Mouse (Mus musculus): Measurements from ENCODE around the gene Zic5.
A peak's percentile ranks its signal among the peaks of the same experiment; 100 is the strongest.

The Zic5 gene

GRCm38 (mm10) chr14:122464763-122465741, at the start of gene Zic5:
TSS of gene Zic5 (minus strand) at chr14:122465677.
- peak; percentile 93 for DNase-seq (ENCODE audit: low read depth, low spot score)

GRCm38 (mm10) chr14:122513511-122514036, 48.1 kb upstream of the Zic5 start:
- no peak for DNase-seq (ENCODE audit: low read depth, low spot score)

- DNase-seq (ENCODE audit: low read depth, low spot score): no peak
Measured at GRCm38 (mm10) chr14:122511519-122511918, 46.0 kb upstream of the Zic5 start.

GRCm38 (mm10) chr14:122509058-122509457, 43.6 kb upstream of the Zic5 start:
- peak; percentile 54 for DNase-seq (ENCODE audit: low read depth, low spot score)

- no peak for DNase-seq (ENCODE audit: low read depth, low spot score)
Measured at GRCm38 (mm10) chr14:122492015-122492414, 26.5 kb upstream of the Zic5 start.

- DNase-seq (ENCODE audit: low read depth, low spot score): no peak
Measured at GRCm38 (mm10) chr14:122491521-122491920, 26.0 kb upstream of the Zic5 start.

- DNase-seq (ENCODE audit: low read depth, low spot score): peak; percentile 54
Measured at GRCm38 (mm10) chr14:122490441-122491328, 25.2 kb upstream of the Zic5 start, which contains the start of gene Gm10837. TSS of gene Gm10837 (plus strand) at chr14:122490586.

GRCm38 (mm10) chr14:122489686-122490414, 24.4 kb upstream of the Zic5 start:
- DNase-seq (ENCODE audit: low read depth, low spot score): peak; percentile 59

- peak; percentile 58 for DNase-seq (ENCODE audit: low read depth, low spot score)
Measured at GRCm38 (mm10) chr14:122489041-122489440, 23.6 kb upstream of the Zic5 start.

- DNase-seq (ENCODE audit: low read depth, low spot score): peak; percentile 22
Measured at GRCm38 (mm10) chr14:122487366-122487765, 21.9 kb upstream of the Zic5 start.

GRCm38 (mm10) chr14:122486611-122487010, 21.1 kb upstream of the Zic5 start:
- no peak for DNase-seq (ENCODE audit: low read depth, low spot score)

GRCm38 (mm10) chr14:122485635-122486181, 20.2 kb upstream of the Zic5 start:
- peak; percentile 45 for DNase-seq (ENCODE audit: low read depth, low spot score)

GRCm38 (mm10) chr14:122484844-122485551, 19.5 kb upstream of the Zic5 start:
- peak; percentile 67 for DNase-seq (ENCODE audit: low read depth, low spot score)

- DNase-seq (ENCODE audit: low read depth, low spot score): no peak
Measured at GRCm38 (mm10) chr14:122484458-122484843, 19.0 kb upstream of the Zic5 start.

- peak; percentile 89 for DNase-seq (ENCODE audit: low read depth, low spot score)
Measured at GRCm38 (mm10) chr14:122483556-122484421, 18.3 kb upstream of the Zic5 start.

- DNase-seq (ENCODE audit: low read depth, low spot score): no peak
Measured at GRCm38 (mm10) chr14:122483024-122483385, 17.5 kb upstream of the Zic5 start.

- DNase-seq (ENCODE audit: low read depth, low spot score): peak; percentile 60
Measured at GRCm38 (mm10) chr14:122482081-122483023, 16.9 kb upstream of the Zic5 start.

- DNase-seq (ENCODE audit: low read depth, low spot score): peak; percentile 65
Measured at GRCm38 (mm10) chr14:122481181-122481580, 15.7 kb upstream of the Zic5 start.

Measured in brain, adult 2 months (tissue).